Mouse (Mus musculus) monocyte, adult 2 months (primary cell): ENCODE measurements around the gene Rnls.

Source experiments
- DNase-seq, 2 experiments: peaks; one replicate each; pipeline ENCODE4 v3.0.0; 2022; ENCODE audit warnings: low spot score in 2 of 2, low read depth in 1 of 2

The Rnls gene

DNA sequence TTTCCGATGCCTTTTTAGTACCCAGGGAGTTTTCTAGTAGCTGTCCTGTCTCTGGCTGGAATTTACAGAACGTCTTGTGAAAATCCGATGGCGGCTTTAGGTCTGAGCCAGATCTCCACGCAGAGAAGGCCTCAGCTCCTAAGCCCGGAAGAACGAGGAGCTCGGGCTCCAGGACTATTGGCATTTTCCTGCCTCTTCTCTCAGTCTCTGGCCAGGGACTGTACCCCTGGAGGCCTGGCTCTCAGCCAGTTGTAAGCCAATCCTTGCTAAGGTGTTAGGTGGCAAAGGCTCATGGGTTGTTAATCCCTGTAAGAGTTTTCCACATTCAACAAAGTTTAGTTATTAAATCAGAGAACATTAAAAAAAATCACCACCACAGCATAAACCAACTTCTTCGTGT, 281.7 kb downstream of the Rnls start:
- no peak for DNase-seq

DNA sequence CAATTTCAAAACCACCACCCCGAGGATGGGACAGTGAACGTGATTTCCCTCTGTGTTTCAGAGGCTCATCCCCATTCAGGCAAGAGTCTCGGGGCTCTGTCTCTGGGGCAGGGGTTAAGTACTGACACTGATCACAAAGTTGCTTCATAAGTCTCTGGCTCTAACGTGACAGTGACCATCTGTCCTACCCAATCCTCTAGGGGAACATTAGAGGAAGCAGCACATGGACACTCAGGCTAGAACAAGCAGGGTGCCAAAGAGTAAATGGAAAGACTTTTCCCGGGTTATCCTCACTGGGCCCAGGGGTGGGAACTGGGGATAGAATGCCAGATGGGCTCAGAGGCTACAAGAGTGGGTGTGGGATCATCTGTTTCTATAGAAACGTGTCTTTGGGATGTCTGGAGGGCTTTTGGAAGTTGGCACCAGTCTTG, 282.1 kb downstream of the Rnls start:
- DNase-seq: no peak

GRCm38 (mm10) chr19:33109141-33109540, 283.0 kb downstream of the Rnls start:
- no peak for DNase-seq

- DNase-seq: no peak
Observed at GRCm38 (mm10) chr19:33103851-33104250, 288.2 kb downstream of the Rnls start.

DNA sequence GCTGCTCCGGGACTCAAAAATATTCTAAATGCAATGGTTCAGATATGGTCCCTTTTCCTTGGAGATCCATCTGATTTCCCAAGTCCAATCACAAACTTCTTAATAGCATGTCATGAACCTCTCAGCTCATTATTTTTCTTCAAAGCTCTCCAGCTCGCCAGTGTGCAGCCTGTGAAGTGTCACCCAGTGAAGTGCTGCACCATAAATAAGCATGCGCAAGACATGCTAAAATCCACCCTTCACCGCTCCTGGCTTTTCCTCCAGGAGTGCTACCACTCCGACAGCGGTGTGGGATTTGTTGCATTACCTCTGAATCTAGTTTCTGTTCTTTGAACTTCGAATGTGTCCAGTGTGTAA, 289.3 kb downstream of the Rnls start:
- DNase-seq: no peak

- DNase-seq: no peak
Observed at GRCm38 (mm10) chr19:33102008-33102782, 289.9 kb downstream of the Rnls start.

DNA sequence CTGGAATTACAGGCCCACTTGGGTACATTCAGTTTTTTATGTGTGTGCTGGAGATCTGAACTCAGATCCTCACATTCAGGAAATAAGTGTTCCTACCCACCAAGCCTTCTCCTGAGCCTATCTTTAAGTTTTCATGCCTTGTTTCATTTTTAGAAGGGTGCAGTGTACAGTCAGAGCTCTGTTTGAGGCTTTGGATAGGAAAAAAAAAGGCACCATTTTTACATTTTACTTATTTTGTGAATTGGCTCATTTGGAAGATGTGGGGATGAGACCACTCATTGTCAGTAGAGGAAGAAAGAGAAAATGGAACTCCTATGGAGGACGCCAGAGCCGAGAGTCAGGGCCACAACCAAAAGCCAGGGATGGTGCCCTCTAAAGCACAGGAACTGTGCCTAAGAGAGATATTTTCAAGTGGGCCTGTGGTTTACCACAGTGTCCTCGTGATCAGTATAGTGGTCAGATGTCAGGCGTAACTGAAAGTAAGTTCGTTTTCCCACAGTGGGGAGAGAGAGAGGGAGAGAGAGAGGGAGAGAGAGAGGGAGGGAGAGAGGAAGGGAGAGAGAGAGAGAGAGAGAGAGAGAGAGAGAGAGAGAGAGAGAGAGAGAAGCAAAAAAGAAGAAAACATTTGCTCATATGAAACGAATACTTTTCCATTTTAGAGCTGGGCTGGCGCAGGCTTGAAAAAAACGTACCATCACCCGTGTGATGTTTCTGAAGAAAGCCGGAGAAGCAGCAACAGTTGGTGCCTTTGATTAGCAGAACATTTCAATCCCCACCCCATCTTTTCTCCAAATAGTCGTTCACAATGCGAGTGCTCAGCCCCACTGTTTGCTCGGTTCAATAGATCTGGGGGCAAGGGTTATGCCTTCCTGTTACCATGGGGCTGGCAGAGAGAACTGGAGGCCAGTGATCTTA, 290.7 kb downstream of the Rnls start:
- peak; percentile 38 to 46 for DNase-seq

GRCm38 (mm10) chr19:33100598-33100997, 291.5 kb downstream of the Rnls start:
- DNase-seq: no peak

DNA sequence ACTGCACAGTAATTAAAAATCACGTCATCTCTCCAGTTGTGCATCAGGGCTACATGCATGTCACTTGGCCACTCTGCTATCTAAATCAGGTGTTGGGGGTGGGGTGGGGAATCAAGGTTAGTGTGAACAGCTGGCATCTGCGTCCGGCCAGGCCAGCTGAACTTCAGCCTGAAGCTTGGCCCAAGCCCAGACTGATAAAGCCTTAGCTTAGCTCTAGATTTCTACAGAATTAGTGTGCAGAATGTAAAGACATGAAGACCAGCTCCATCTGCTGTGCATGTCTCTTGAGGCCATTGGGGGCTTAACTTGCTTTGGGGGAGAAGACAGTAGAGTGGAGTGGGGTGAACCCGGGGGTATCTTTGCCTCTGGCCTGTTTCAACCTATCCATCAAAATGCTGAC, 292.1 kb downstream of the Rnls start:
- no peak for DNase-seq

DNA sequence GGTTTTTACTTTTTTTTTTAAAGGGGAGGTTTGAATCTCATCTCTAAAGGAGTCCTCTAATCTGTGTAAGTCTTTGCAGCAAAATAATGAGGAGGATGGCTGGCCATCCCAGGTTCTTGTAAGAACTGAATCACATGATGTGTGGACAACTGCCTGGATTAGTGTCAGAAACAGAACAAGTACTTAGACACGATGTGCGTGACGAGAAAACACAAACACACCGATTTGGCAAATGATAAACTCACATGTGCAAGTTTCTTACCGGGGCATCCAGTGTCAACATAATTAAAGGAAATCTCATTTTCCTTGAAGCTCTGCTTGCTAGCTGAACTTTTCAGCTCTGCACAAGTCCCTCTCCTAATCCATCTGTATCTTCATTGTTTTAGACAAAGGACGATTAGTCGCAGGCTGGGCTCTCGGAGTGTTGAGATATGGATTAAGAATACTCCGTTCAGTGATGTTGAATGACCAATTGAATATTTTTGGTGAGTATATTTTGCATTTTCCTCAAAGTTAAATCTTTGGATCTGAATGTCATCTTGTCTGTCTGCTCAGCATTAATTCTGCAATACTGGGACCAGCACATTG, 292.8 kb downstream of the Rnls start:
- DNase-seq: no peak

- no peak for DNase-seq
Observed at GRCm38 (mm10) chr19:33097691-33098090, 294.4 kb downstream of the Rnls start.

- no peak for DNase-seq
Observed at GRCm38 (mm10) chr19:33096581-33096980, 295.5 kb downstream of the Rnls start.

GRCm38 (mm10) chr19:33092575-33092974, 299.5 kb downstream of the Rnls start:
- DNase-seq: no peak

DNA sequence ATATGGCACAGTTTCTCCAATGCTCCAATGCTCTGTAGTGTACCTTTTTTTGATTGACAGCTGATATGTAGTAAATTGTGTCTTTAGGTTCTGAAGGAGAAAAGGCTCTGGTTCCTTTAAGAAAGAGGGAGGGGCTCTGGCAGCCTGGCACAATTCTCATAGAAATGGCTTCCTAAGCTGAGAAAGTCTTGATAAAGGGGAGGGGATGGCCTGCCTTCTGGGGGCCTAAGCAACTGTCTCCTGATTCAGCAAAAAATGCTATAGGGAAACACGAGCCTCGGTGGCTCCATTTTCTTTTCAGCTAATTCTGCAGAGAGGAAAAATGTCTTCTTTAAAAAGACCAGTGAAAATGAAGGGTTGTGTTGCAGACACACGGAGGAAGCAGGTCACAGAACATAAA, 300.8 kb downstream of the Rnls start:
- no peak for DNase-seq

GRCm38 (mm10) chr19:33088868-33089267, 303.2 kb downstream of the Rnls start:
- no peak for DNase-seq

DNA sequence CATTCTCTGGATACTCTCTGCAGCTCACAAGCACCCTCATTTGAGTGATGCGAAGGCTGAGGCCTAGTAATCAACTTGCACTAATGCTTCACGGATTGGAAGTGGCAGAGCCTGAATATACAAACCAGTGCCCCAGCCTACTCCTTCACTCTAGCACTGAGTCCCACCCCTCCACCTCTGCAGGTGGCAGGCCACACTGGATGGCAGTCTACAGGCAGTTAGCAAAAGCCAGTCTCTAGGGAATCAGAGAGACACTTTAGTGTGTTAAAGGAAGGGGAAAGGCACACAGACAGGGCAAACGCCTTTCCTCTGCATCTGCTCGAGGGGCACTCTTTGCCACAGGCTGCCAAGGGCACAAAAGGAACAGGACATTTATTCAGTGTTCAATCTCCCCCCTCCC, 304.1 kb downstream of the Rnls start:
- no peak for DNase-seq
